In the genomic region with DNA sequence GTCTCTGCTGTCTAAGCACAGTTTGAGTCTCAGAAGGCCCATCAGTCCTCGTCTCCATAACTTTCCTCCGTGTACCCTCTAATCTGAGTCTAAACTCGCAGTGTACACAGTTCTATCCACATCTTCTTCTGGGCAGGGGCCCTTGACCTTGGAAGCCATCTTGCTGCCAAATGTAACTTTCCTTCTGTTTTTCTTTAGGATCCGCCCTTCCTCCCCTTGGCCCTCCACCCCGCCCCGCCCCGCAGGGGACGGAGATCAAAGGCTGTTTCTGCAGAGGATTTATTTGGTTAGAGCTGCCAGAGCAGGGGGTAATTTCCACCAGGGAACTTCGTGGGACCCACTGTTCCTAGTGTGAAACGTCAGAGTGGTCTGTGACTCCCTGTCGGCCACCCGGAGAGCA, we compare ENCODE assay signal across 16 mouse cellular contexts. TPM values are rescaled to one million over a fixed set of nuclear protein-coding genes. Genes with fewer than 3 reads are reported as not detected.
DNase-seq lines count a peak whose midpoint lies in the region; ATAC-seq and TF ChIP-seq lines count a peak whose summit lies in the region.
"Had no signal": no experiment of that assay in that cellular context is flagged by ENCODE, and none has a peak within 500 bp of the region (broad histone marks: within the 10 kb centered on the region; RNA-seq: fewer than 3 reads in every experiment).

No protein-coding gene starts in this region.

- no peaks in the 10 kb centered on the region for H3K27me3 ChIP-seq in heart, postnatal 0 days (ENCODE audit: control insufficient read depth, insufficient read depth, low read length)
- H3K27me3 ChIP-seq in lung, embryonic 14.5 days (ENCODE audit: insufficient read depth, low read length), result no peaks in the 10 kb centered on the region
- H3K27me3 ChIP-seq: forebrain, embryonic 15.5 days; midbrain, embryonic 13.5 days had no signal

- 0 out of 2 replicates have a peak overlapping the region, but pooled peaks have one; percentile 25 for H3K27ac ChIP-seq in heart, postnatal 0 days (ENCODE audit: low read depth)
- no peak overlapping the region for H3K27ac ChIP-seq in lung, embryonic 14.5 days (ENCODE audit: low read depth)
- no peak overlapping the region for H3K27ac ChIP-seq in gastrocnemius, adult 2 months
- H3K27ac ChIP-seq: hindbrain, postnatal 0 days; midbrain, embryonic 13.5 days had no signal

- ATAC-seq in heart, postnatal 0 days (ENCODE audit: insufficient read depth, low read depth), result no peak
- ATAC-seq in lung, embryonic 14.5 days (ENCODE audit: insufficient read depth), result no peak
- ATAC-seq: forebrain, embryonic 15.5 days; hindbrain, postnatal 0 days; midbrain, embryonic 13.5 days had no signal

- intact Hi-C loops in heart, postnatal 10 days (cut with DNase I), result no loop called here
- intact Hi-C loops in gastrocnemius, adult 2 months (cut with DNase I), result no loop called here

- no peaks in the 10 kb centered on the region for H3K9me3 ChIP-seq in heart, postnatal 0 days (replicated peaks; ENCODE audit: control insufficient read depth, low read length)
- H3K9me3 ChIP-seq in lung, embryonic 14.5 days (ENCODE audit: low read depth, low read length), result no peaks in the 10 kb centered on the region
- H3K9me3 ChIP-seq: forebrain, embryonic 15.5 days; midbrain, embryonic 13.5 days had no signal

- peaks cover 30% of the 10 kb centered on the region for H3K4me1 ChIP-seq in heart, postnatal 0 days (ENCODE audit: control insufficient read depth, insufficient read depth)
- H3K4me1 ChIP-seq in lung, embryonic 14.5 days (ENCODE audit: insufficient read depth), result peaks cover 27% of the 10 kb centered on the region

- 46% methylated on average over 12 of the region's 12 CpGs for WGBS in heart, postnatal 0 days
- WGBS in lung, embryonic 14.5 days, result 20% methylated on average over 12 of the region's 12 CpGs

- H3K4me2 ChIP-seq in heart, postnatal 0 days (ENCODE audit: low read depth, low read length), result no peak overlapping the region
- H3K4me2 ChIP-seq in lung, embryonic 14.5 days, result no peak overlapping the region
- H3K4me2 ChIP-seq: forebrain, embryonic 15.5 days; midbrain, embryonic 13.5 days had no signal

- no peak for TF ChIP-seq CTCF in heart, postnatal 0 days (IDR thresholded peaks at IDR 0.05; ENCODE audit: low read depth)
- TF ChIP-seq CTCF in lung, embryonic 14.5 days (IDR thresholded peaks at IDR 0.05; ENCODE audit: low read depth), result no peak
- no peak for TF ChIP-seq CTCF in gastrocnemius, adult 2 months (IDR thresholded peaks at IDR 0.05)

- no peak overlapping the region for H3K9ac ChIP-seq in heart, postnatal 0 days (replicated peaks; ENCODE audit: low read depth, low read length)
- no peak overlapping the region for H3K9ac ChIP-seq in lung, embryonic 14.5 days
- H3K9ac ChIP-seq: forebrain, embryonic 15.5 days; midbrain, embryonic 13.5 days had no signal

- H3K36me3 ChIP-seq in heart, postnatal 0 days (replicated peaks; ENCODE audit: control insufficient read depth, insufficient read depth, low read length), result no peaks in the 10 kb centered on the region
- no peaks in the 10 kb centered on the region for H3K36me3 ChIP-seq in lung, embryonic 14.5 days (ENCODE audit: insufficient read depth)
- H3K36me3 ChIP-seq: forebrain, embryonic 15.5 days had no signal

- no peak overlapping the region for H3K4me3 ChIP-seq in heart, postnatal 0 days (ENCODE audit: low read depth, low read length)
- H3K4me3 ChIP-seq in lung, embryonic 14.5 days (ENCODE audit: low read depth, low read length), result no peak overlapping the region
- no peak overlapping the region for H3K4me3 ChIP-seq in gastrocnemius, adult 2 months
- H3K4me3 ChIP-seq: forebrain, embryonic 15.5 days; midbrain, embryonic 13.5 days had no signal

- no peak for TF ChIP-seq EP300 in heart, postnatal 0 days (IDR thresholded peaks at IDR 0.05; ENCODE audit: low read depth)

- peak; percentile 35 for DNase-seq in adrenal gland, adult 8-10 months
- DNase-seq in adrenal gland, postnatal 10 days, result no peak
- DNase-seq in heart, postnatal 0 days (ENCODE audit: low spot score), result no peak
- DNase-seq in heart, postnatal 10 days, result no peak
- peak; percentile 43 for DNase-seq in lung, embryonic 14.5 days
- no peak for DNase-seq in lung, postnatal 25 days (ENCODE audit: low spot score)
- DNase-seq in kidney, postnatal 14 days, result peak; percentile 47
- DNase-seq in gastrocnemius, adult 2 months, result no peak
- DNase-seq: gastrocnemius, postnatal 36 days; liver; lung, postnatal 14 days; right cerebral cortex, postnatal 14 days; thymus, postnatal 14 days had no signal

RNA-seq across cellular contexts. Expression of a gene that starts 18.3 kb away (rescaled TPM):
- total RNA-seq in adrenal gland, adult 8-10 months (2022), result 10 to 100 TPM in 3 of 4 experiments, 1 to 10 TPM in 1; 9.5 to 13.6 (median 11.7) TPM
- total RNA-seq in adrenal gland, postnatal 10 days (2021), result 10 to 100 TPM in 1 of 2 experiments, 1 to 10 TPM in 1; 7.8 to 10.1 TPM
- 7.7 and 19.8 TPM in 2 replicates for total RNA-seq in heart, postnatal 0 days (2014; rRNA removed; ENCODE audit: low replicate concordance)
- 6.9 and 7.1 TPM in 2 replicates for polyA plus RNA-seq in heart, postnatal 0 days (2015; fragmentation: Nextera tagmentation; extraction: Ambion mirVana)
- total RNA-seq in heart, postnatal 10 days (2021), result 1 to 10 TPM; 7.4 to 7.7 TPM
- 11.6 and 12.1 TPM in 2 replicates for polyA plus RNA-seq in lung, embryonic 14.5 days (2014; fragmentation: Nextera tagmentation; extraction: Ambion mirVana)
- total RNA-seq in gastrocnemius, adult 2 months (2021), result 1 to 10 TPM; 2.6 to 4.7 TPM

RNA-seq across cellular contexts. Expression of a gene that starts 25.3 kb away (rescaled TPM):
- 1 to 10 TPM; 6.6 to 9.3 (median 7.9) TPM for total RNA-seq in adrenal gland, adult 8-10 months (2022)
- total RNA-seq in adrenal gland, postnatal 10 days (2021), result 1 to 10 TPM; 6.5 to 7.1 TPM
- total RNA-seq in heart, postnatal 0 days (2014; rRNA removed; ENCODE audit: low replicate concordance), result 3.6 and 4.8 TPM in 2 replicates
- 10.6 and 11.0 TPM in 2 replicates for polyA plus RNA-seq in heart, postnatal 0 days (2015; fragmentation: Nextera tagmentation; extraction: Ambion mirVana)
- 1 to 10 TPM; 3.6 to 5.6 TPM for total RNA-seq in heart, postnatal 10 days (2021)
- 9.7 and 10.0 TPM in 2 replicates for polyA plus RNA-seq in lung, embryonic 14.5 days (2014; fragmentation: Nextera tagmentation; extraction: Ambion mirVana)
- 1 to 10 TPM; 2.4 to 6.5 TPM for total RNA-seq in gastrocnemius, adult 2 months (2021)

RNA-seq across cellular contexts. Expression of a gene that starts 30.1 kb away (rescaled TPM):
- 10 to 100 TPM; 26.8 to 60.1 (median 38.2) TPM for total RNA-seq in adrenal gland, adult 8-10 months (2022)
- 100 to 1,000 TPM in 1 of 2 experiments, 10 to 100 TPM in 1; 55.3 to 197 TPM for total RNA-seq in adrenal gland, postnatal 10 days (2021)
- total RNA-seq in heart, postnatal 0 days (2014; rRNA removed; ENCODE audit: low replicate concordance), result 758 and 766 TPM in 2 replicates
- polyA plus RNA-seq in heart, postnatal 0 days (2015; fragmentation: Nextera tagmentation; extraction: Ambion mirVana), result 1,736 and 1,781 TPM in 2 replicates
- 1,000 to 10,000 TPM; 1,315 to 1,426 TPM for total RNA-seq in heart, postnatal 10 days (2021)
- 41.1 and 64.3 TPM in 2 replicates for polyA plus RNA-seq in lung, embryonic 14.5 days (2014; fragmentation: Nextera tagmentation; extraction: Ambion mirVana)
- total RNA-seq in gastrocnemius, adult 2 months (2021), result 1,000 to 10,000 TPM in 1 of 2 experiments, 100 to 1,000 TPM in 1; 885 to 2,545 TPM

RNA-seq across cellular contexts. Expression of a gene that starts 31.1 kb away (rescaled TPM):
- 1 to 10 TPM; 3.0 to 3.2 (median 3.1) TPM for total RNA-seq in adrenal gland, adult 8-10 months (2022)
- 10 to 100 TPM in 1 of 2 experiments, 1 to 10 TPM in 1; 5.1 to 13.5 TPM for total RNA-seq in adrenal gland, postnatal 10 days (2021)
- total RNA-seq in heart, postnatal 0 days (2014; rRNA removed; ENCODE audit: low replicate concordance), result 241 and 266 TPM in 2 replicates
- 309 and 313 TPM in 2 replicates for polyA plus RNA-seq in heart, postnatal 0 days (2015; fragmentation: Nextera tagmentation; extraction: Ambion mirVana)
- total RNA-seq in heart, postnatal 10 days (2021), result 100 to 1,000 TPM; 119 to 133 TPM
- polyA plus RNA-seq in lung, embryonic 14.5 days (2014; fragmentation: Nextera tagmentation; extraction: Ambion mirVana), result 3.4 and 6.0 TPM in 2 replicates
- total RNA-seq in gastrocnemius, adult 2 months (2021), result 100 to 1,000 TPM; 123 to 143 TPM
- polyA plus RNA-seq: forebrain, embryonic 15.5 days had no signal

RNA-seq across cellular contexts. Expression of a gene that starts 47.0 kb away (rescaled TPM):
- total RNA-seq in adrenal gland, adult 8-10 months (2022), result 1 to 10 TPM; 5.3 to 8.9 (median 6.7) TPM
- 1 to 10 TPM; 4.6 to 7.8 TPM for total RNA-seq in adrenal gland, postnatal 10 days (2021)
- 7.4 and 10.0 TPM in 2 replicates for total RNA-seq in heart, postnatal 0 days (2014; rRNA removed; ENCODE audit: low replicate concordance)
- polyA plus RNA-seq in heart, postnatal 0 days (2015; fragmentation: Nextera tagmentation; extraction: Ambion mirVana), result 7.9 and 8.1 TPM in 2 replicates
- 1 to 10 TPM; 6.6 to 6.9 TPM for total RNA-seq in heart, postnatal 10 days (2021)
- 15.2 and 15.3 TPM in 2 replicates for polyA plus RNA-seq in lung, embryonic 14.5 days (2014; fragmentation: Nextera tagmentation; extraction: Ambion mirVana)
- 1 to 10 TPM; 3.4 to 3.9 TPM for total RNA-seq in gastrocnemius, adult 2 months (2021)

Comparison
In these comparisons a context has a peak if more than half of its experiments do, and no peak if none do; other contexts are left out.
1. DNase-seq: peak in adrenal gland, adult 8-10 months (single experiment), lung, embryonic 14.5 days (single experiment) and kidney, postnatal 14 days (single experiment); none in adrenal gland, postnatal 10 days (single experiment), heart, postnatal 0 days (single experiment), heart, postnatal 10 days (0 of 2), lung, postnatal 25 days (single experiment) and gastrocnemius, adult 2 months (single experiment).